Mouse (Mus musculus) kidney, postnatal 0 days (tissue): ENCODE results near the gene Fnbp1l. TPM values are rescaled to one million over a fixed set of nuclear protein-coding genes. Genes with fewer than 3 reads are reported as not detected.

Experiments
- ATAC-seq: fragments of 200-750 bp; cut with Nextera tagmentation; replicated peaks from 2 replicates; pipeline ENCODE4 v1.8.0; 2017; ENCODE audit warnings: low read depth, moderate number of reproducible peaks, moderate TSS enrichment, moderate library complexity; ENCODE audit not compliant: low FRiP score
- DNase-seq: peaks from one replicate; pipeline ENCODE4 v3.0.0-alpha.2; 2016; ENCODE audit warnings: low spot score
- H3K27ac ChIP-seq: fragments of 300-500 bp; sonication (generic); 2 replicates; pipeline ENCODE4 v1.5.1; 2014; ENCODE audit warnings: mild to moderate bottlenecking
- H3K27me3 ChIP-seq: fragments of 300-500 bp; sonication (generic); 2 replicates; pipeline ENCODE4 v1.6.1; 2014; ENCODE audit warnings: low read length, mixed read lengths; ENCODE audit not compliant: insufficient read depth
- H3K36me3 ChIP-seq: fragments of 300-500 bp; sonication (generic); 2 replicates; pipeline ENCODE4 v1.6.1; 2014; ENCODE audit warnings: low read length, mixed read lengths; ENCODE audit not compliant: insufficient read depth
- H3K4me1 ChIP-seq: fragments of 300-500 bp; sonication (generic); replicated peaks from 2 replicates; pipeline ENCODE4 v1.6.1; 2014; ENCODE audit warnings: antibody characterized with exemption, low read length, mixed read lengths; ENCODE audit not compliant: insufficient read depth
- H3K4me2 ChIP-seq: fragments of 300-500 bp; sonication (generic); 2 replicates; pipeline ENCODE4 v1.6.1; 2014; ENCODE audit warnings: mild to moderate bottlenecking, low read length, moderate library complexity, mixed read lengths
- H3K4me3 ChIP-seq: fragments of 300-500 bp; sonication (generic); replicated peaks from 2 replicates; pipeline ENCODE4 v1.5.1; 2014; ENCODE audit warnings: low read depth, low read length
- H3K9ac ChIP-seq: fragments of 300-500 bp; sonication (generic); 2 replicates; pipeline ENCODE4 v1.6.1; 2014; ENCODE audit warnings: low read depth, low read length
- H3K9me3 ChIP-seq: fragments of 300-500 bp; sonication (generic); replicated peaks from 2 replicates; pipeline ENCODE4 v1.6.1; 2016; ENCODE audit warnings: low read length, inconsistent platforms, mixed read lengths
- CTCF ChIP-seq: IDR thresholded peaks from 2 replicates; pipeline ENCODE4 v1.5.1; 2016; ENCODE audit warnings: antibody characterized with exemption, low read depth, mild to moderate bottlenecking, moderate library complexity
- WGBS: fragments of 180-500 bp; shearing (Covaris S2); extraction: QIAGEN DNeasy Blood & Tissue Kit; methylation state at CpG from one replicate; pipeline ENCODE4 v1.1.7; 2014; 5-methylcytosine and 5-hydroxymethylcytosine counted together
- polyA plus RNA-seq: library from polyadenylated mRNA; unstranded; fragments of >200 nt; fragmentation: Nextera tagmentation; extraction: Ambion mirVana; gene quantifications from 2 replicates; pipeline ENCODE4 v1.2.1, GENCODE M21; 2015

The Fnbp1l gene
- polyA plus RNA-seq, 1 experiment from 2014 or later, result 35.5 TPM

DNA sequence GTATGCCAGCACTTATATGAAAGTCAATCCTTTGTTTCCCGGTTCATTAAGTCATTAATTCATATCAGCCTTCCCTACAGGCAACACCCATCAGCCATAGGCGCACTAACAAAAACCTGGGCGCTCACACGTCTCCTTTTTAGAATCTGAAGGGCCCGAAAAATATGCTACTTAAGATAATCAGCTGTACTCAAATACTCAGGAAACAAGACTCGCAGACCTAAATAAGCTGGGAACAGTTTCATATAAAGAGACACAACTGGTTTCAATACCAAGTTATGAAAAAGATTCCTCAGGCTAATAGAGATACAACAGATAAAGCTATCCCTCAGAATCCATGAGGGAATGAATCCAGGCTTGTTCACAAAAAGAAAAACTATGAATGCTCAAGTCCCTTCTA lies 7.0 kb downstream of the Fnbp1l start:
- Histone ChIP-seq H3K36me3 (no peaks in the 10 kb centered on the region), H3K27me3 (no peaks in the 10 kb centered on the region), H3K9me3 (no peaks in the 10 kb centered on the region), H3K27ac (no peak overlapping the region), H3K9ac (no peak overlapping the region), H3K4me3 (no peak overlapping the region), H3K4me2 (no peak overlapping the region), H3K4me1 (0 out of 2 replicates have a peak, but pooled peaks cover 10% of the 10 kb centered on the region)
- TF ChIP-seq CTCF, result no peak
- no peak for ATAC-seq
- no peak for DNase-seq
- WGBS, result 73% methylated on average over 6 of the region's 6 CpGs

DNA sequence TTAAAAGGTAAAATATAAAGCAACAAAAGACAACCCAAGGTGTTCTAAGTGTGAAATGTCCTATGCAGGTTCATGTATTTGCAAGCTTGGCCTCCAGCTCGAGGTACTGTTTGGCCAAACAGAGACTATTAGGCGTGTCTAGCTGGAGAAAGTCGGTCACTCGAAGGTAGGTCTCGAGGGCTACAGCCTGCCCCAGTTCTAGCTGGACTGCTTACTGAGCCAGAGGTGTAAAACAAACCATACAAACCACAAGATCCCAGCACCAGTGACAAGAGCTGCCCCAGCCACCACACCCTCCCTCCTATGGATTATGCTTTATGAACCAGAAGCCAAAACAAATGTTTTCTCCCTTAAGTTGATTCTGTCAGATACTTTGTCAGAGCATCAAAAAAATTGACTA lies 7.8 kb downstream of the Fnbp1l start:
- Histone ChIP-seq H3K27me3 (no peaks in the 10 kb centered on the region), H3K27ac (no peak overlapping the region)

GRCm38 (mm10) chr3:122606105-122606801 lies 13.3 kb downstream of the Fnbp1l start:
- no peak overlapping the region for H3K4me3 ChIP-seq
- TF ChIP-seq CTCF, result no peak
- no peaks in the 10 kb centered on the region for H3K27me3 ChIP-seq
- H3K9me3 ChIP-seq, result no peaks in the 10 kb centered on the region
- no peaks in the 10 kb centered on the region for H3K4me1 ChIP-seq
- ATAC-seq, result no peak
- H3K36me3 ChIP-seq, result no peaks in the 10 kb centered on the region
- no peak overlapping the region for H3K9ac ChIP-seq
- DNase-seq, result no peak
- H3K27ac ChIP-seq, result no peak overlapping the region
- no peak overlapping the region for H3K4me2 ChIP-seq
- 75% methylated on average over 10 of the region's 10 CpGs for WGBS

More for the DNA sequence above, 7.8 kb downstream of the Fnbp1l start:
- TF ChIP-seq CTCF, result no peak
- Histone ChIP-seq H3K9me3 (no peaks in the 10 kb centered on the region), H3K36me3 (no peaks in the 10 kb centered on the region), H3K9ac (no peak overlapping the region), H3K4me1 (0 out of 2 replicates have a peak, but pooled peaks cover 10% of the 10 kb centered on the region), H3K4me2 (no peak overlapping the region), H3K4me3 (no peak overlapping the region)
- ATAC-seq (no peak), DNase-seq (no peak)
- WGBS, result 65% methylated on average over 5 of the region's 5 CpGs

DNA sequence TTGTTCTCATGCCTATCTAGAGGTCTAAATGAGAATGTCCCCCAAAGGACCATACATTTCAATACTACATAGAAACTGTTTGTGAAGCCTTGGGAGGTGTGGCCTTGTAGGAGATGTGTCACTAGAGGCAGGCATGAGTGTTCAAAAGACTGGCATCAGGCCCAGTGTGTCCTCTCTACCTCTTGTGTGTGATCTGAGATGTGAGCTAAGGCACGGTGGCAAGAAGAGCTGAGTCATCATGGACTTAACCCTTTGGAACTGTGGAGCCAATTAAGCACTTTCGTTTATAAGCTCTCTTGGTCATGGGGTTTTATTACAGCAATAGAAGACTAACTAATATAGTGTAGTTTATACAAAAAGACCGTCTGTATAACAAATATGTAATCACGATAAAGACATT lies 16.3 kb downstream of the Fnbp1l start:
- Histone ChIP-seq H3K27me3 (no peaks in the 10 kb centered on the region), H3K4me3 (no peak overlapping the region), H3K4me2 (no peak overlapping the region), H3K4me1 (no peaks in the 10 kb centered on the region; the same call in 1 of the 2 replicates), H3K9ac (no peak overlapping the region), H3K27ac (no peak overlapping the region), H3K36me3 (no peaks in the 10 kb centered on the region), H3K9me3 (no peaks in the 10 kb centered on the region)
- WGBS, result 68% methylated on average over 4 of the region's 4 CpGs
- ATAC-seq (no peak), DNase-seq (no peak)
- no peak for TF ChIP-seq CTCF

- Histone ChIP-seq H3K27me3 (no peaks in the 10 kb centered on the region), H3K4me2 (no peak overlapping the region), H3K9me3 (no peaks in the 10 kb centered on the region), H3K9ac (no peak overlapping the region), H3K4me3 (no peak overlapping the region), H3K27ac (no peak overlapping the region), H3K4me1 (no peaks in the 10 kb centered on the region; the same call in 1 of the 2 replicates), H3K36me3 (no peaks in the 10 kb centered on the region)
- no peak for ATAC-seq
- DNase-seq, result no peak
- TF ChIP-seq CTCF, result no peak
- WGBS, result 92% methylated on average over 1 of the region's 1 CpGs
These were observed 17.1 kb downstream of the Fnbp1l start for GRCm38 (mm10) chr3:122602370-122602769.

DNA sequence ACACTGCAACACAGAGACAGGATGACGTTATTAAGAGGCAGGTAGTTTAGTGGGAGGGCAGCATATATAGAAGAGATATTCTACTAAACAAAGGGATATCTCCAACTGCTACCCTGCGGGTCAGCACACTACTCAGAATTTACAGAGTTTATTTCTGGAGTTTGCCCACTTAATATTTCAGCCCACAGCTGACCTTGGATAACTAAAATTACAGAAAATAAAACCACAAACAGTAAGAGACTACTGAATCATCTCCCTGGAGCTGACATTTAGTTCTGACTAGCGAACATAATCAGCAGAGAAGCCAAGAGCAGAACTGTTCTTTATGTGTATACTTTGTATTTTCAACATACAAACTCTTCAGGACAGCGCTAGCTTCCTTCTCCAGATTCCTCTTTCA lies 20.2 kb downstream of the Fnbp1l start:
- Histone ChIP-seq H3K27me3 (no peaks in the 10 kb centered on the region), H3K4me2 (no peak overlapping the region), H3K4me3 (no peak overlapping the region), H3K9ac (no peak overlapping the region), H3K9me3 (no peaks in the 10 kb centered on the region), H3K27ac (no peak overlapping the region), H3K4me1 (no peaks in the 10 kb centered on the region; the same call in 1 of the 2 replicates), H3K36me3 (no peaks in the 10 kb centered on the region)
- TF ChIP-seq CTCF, result no peak
- DNase-seq (no peak), ATAC-seq (no peak)
- 83% methylated on average over 4 of the region's 4 CpGs for WGBS

GRCm38 (mm10) chr3:122590804-122591203 lies 28.7 kb downstream of the Fnbp1l start:
- Histone ChIP-seq H3K9ac (no peak overlapping the region), H3K4me3 (no peak overlapping the region), H3K4me2 (no peak overlapping the region), H3K27ac (no peak overlapping the region), H3K36me3 (no peaks in the 10 kb centered on the region), H3K9me3 (no peaks in the 10 kb centered on the region), H3K27me3 (no peaks in the 10 kb centered on the region), H3K4me1 (peaks cover 4% of the 10 kb centered on the region; the same call in 1 of the 2 replicates)
- TF ChIP-seq CTCF, result no peak
- 85% methylated on average over 5 of the region's 5 CpGs for WGBS
- ATAC-seq (no peak), DNase-seq (no peak)
